Comparison of ENCODE assay signal across 24 mouse cellular contexts in the genomic region with DNA sequence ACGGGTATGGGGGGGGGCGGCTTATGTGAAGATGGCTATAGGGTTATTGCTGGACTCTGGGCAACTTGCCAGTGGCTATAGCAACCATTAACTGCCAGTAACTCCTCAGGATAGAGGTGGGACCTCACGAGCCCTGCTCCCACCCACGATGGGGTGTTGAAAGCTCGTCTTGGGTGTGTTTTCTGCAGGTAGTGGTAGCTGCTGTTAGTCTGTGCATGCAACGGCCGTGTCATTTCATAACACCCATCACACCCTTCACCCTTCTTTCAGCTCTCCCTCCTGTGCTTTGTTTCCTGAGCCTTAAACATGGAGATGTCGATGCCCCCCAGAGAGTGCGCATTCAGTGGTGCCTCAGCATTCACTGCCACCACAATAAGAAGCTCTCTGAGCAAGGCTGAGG.
"Had no signal": no experiment of that assay in that cellular context is flagged by ENCODE, and none has a peak within 500 bp of the region (broad histone marks: within the 10 kb centered on the region; RNA-seq: fewer than 3 reads in every experiment).

No protein-coding gene starts in this region.

- H3K4me2 ChIP-seq: limb, embryonic 12.5 days; limb, embryonic 15.5 days; liver, embryonic 11.5 days; lung, embryonic 15.5 days; midbrain, embryonic 11.5 days; stomach, embryonic 15.5 days had no signal

- H3K27me3 ChIP-seq: limb, embryonic 12.5 days; limb, embryonic 15.5 days; lung, embryonic 15.5 days; megakaryocyte, embryonic 14.5 days; stomach, embryonic 15.5 days had no signal

- DNase-seq: kidney, adult 18-20 months; kidney, adult 9 months; kidney, postnatal 14 days; kidney, postnatal 4 days; layer of hippocampus, adult 9-11 months; left cerebral cortex, postnatal 4 days; liver, postnatal 0 days; lung, postnatal 10 days; midbrain, embryonic 14.5 days; spleen, adult 18-20 months; thymus, adult 2 months; thymus, postnatal 14 days; thymus, postnatal 4 days had no signal

- H3K9ac ChIP-seq: limb, embryonic 12.5 days; limb, embryonic 15.5 days; liver, embryonic 14.5 days; liver, postnatal 0 days; lung, embryonic 15.5 days; stomach, embryonic 15.5 days had no signal

- H3K36me3 ChIP-seq: lung, embryonic 15.5 days; stomach, embryonic 15.5 days had no signal

- H3K9me3 ChIP-seq: limb, embryonic 15.5 days; lung, embryonic 15.5 days; stomach, embryonic 15.5 days had no signal

- ATAC-seq: liver, postnatal 0 days had no signal

- H3K27ac ChIP-seq: layer of hippocampus, adult 2 months; left cerebral cortex, adult 2 months; limb, embryonic 12.5 days; limb, embryonic 15.5 days; liver, embryonic 14.5 days; lung, embryonic 15.5 days; macrophage; stomach, embryonic 15.5 days had no signal

- H3K4me3 ChIP-seq: layer of hippocampus, adult 2 months; left cerebral cortex, adult 2 months; limb, embryonic 12.5 days; limb, embryonic 15.5 days; lung, embryonic 15.5 days; megakaryocyte, embryonic 14.5 days; stomach, embryonic 15.5 days had no signal
